Mouse (Mus musculus): Measurements from ENCODE around the gene Twist1.

GRCm38 (mm10) chr12:33967514-33967913 lies 10.0 kb downstream of the Twist1 start:
- no peak for TF ChIP-seq POLR2A (IDR thresholded peaks at IDR 0.05; ENCODE audit: low read depth, low read length)
- TF ChIP-seq CTCF (IDR thresholded peaks at IDR 0.05; ENCODE audit: extremely low read depth, insufficient read depth, insufficient read length, insufficient replicate concordance), result no peak

All from spleen, adult 2 months (tissue).